Mouse (Mus musculus): ENCODE measurements at regions not wholly inside any gene's neighbourhood (a gene's known extent, or its start where the extent isn't known, plus 50 kb on each side); places are given as distances from the start of the nearest gene placed in this dataset.

DNA sequence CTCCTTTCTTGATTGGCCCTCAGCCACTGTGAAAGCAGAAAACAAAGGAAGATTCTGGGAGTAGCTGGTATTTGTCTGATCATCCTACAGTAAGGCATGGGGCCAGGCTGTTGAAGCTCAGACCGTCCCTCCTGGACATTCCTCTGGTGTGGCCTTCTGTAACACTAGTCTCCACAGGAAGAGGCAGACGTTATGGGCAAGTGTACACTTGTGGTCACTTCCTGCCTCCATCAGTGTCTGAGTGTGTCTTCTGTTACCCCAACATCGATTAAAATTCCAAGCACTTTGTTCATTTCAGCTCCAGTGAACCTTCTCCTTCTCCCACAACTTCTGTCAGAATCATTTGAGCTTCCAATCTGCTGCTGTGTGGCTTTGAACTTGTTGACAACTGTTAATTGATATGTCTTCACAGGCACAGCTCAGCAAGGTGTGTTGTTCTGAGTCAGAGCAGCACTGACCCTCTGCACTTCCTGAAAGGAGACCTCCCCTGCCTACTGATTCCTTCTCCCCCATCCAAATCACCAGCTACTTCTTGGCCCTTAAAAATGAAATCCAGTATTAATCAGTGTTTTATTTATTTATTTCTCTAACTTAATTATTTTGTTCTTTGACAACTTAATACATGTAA, 154.7 kb upstream of the Tmc3 start:
- TF ChIP-seq EP300 (IDR thresholded peaks at IDR 0.05) (no peak), CTCF (IDR thresholded peaks at IDR 0.05) (no peak)
- H3K4me1 ChIP-seq (ENCODE audit: insufficient read depth, low read depth, low read length) = 0 out of 2 replicates have a peak, but pooled peaks cover 3% of the 10 kb centered on the region
- ATAC-seq (no peak), DNase-seq (ENCODE audit: low spot score) (no peak)
- H3K27me3 ChIP-seq (replicated peaks; ENCODE audit: insufficient read depth, low read length) = no peaks in the 10 kb centered on the region
- 60% methylated on average over 3 of the region's 3 CpGs for WGBS
- no peak overlapping the region for H3K4me2 ChIP-seq (replicated peaks; ENCODE audit: low read depth, low read length)
- no peak overlapping the region for H3K4me3 ChIP-seq (ENCODE audit: low read depth, low read length)
- H3K9ac ChIP-seq (replicated peaks; ENCODE audit: low read depth) = no peak overlapping the region
- no peaks in the 10 kb centered on the region for H3K36me3 ChIP-seq (ENCODE audit: insufficient read depth, low read length)
- H3K9me3 ChIP-seq (ENCODE audit: low read length) = no peaks in the 10 kb centered on the region
- H3K27ac ChIP-seq (ENCODE audit: low read length) = no peak overlapping the region

DNA sequence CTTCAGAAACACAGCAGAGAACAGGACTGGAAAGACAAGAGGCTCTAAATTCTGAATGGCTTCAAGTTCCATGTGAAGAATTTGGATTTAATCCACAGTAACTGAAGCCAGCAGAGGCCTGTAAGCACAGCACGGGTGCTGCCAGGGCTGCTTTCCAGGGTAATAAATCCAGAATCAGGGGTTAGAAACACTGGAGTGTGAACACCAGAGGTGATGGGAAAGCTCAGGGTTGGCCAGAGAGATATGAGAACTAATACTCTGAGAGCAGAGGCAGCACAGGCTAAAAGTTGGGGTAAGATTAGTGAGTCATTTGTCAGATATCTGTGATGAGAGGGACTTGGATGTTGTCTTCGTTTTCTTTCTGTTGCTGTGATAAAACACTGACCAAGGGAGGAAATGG, 153.6 kb upstream of the Tmc3 start:
- no peak overlapping the region for H3K4me3 ChIP-seq (ENCODE audit: low read depth, low read length)
- H3K4me2 ChIP-seq (replicated peaks; ENCODE audit: low read depth, low read length) = no peak overlapping the region
- TF ChIP-seq CTCF (IDR thresholded peaks at IDR 0.05) (no peak), EP300 (IDR thresholded peaks at IDR 0.05) (no peak)
- no peak overlapping the region for H3K9ac ChIP-seq (replicated peaks; ENCODE audit: low read depth)
- DNase-seq (ENCODE audit: low spot score) (peak; percentile 53), ATAC-seq (peak; percentile 64)
- H3K4me1 ChIP-seq (ENCODE audit: insufficient read depth, low read depth, low read length) = 0 out of 2 replicates have a peak, but pooled peaks cover 3% of the 10 kb centered on the region
- H3K36me3 ChIP-seq (ENCODE audit: insufficient read depth, low read length) = no peaks in the 10 kb centered on the region
- H3K9me3 ChIP-seq (ENCODE audit: low read length) = no peaks in the 10 kb centered on the region
- 20% methylated on average over 2 of the region's 2 CpGs for WGBS
- no peaks in the 10 kb centered on the region for H3K27me3 ChIP-seq (replicated peaks; ENCODE audit: insufficient read depth, low read length)
- no peak overlapping the region for H3K27ac ChIP-seq (ENCODE audit: low read length)

DNA sequence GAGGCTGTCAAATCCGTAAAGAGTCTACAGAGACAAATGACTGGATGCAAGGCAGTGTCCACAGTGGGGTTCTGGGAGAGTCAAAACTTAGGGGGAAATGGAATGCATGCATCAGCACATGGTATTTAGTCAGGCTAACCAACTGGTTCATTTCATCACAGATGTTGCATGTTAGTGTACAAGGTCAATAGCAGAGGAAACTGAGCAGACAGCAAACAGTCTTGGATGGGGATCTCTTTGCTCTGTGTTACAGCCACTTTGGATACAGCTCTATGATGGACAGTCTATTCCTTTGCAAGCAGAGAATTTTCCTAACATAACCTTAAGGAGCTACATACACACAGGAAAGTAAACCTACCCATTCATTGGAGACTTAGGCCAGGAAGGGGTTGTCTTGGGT, 151.9 kb upstream of the Tmc3 start:
- H3K4me3 ChIP-seq (ENCODE audit: low read depth, low read length) = no peak overlapping the region
- no peaks in the 10 kb centered on the region for H3K36me3 ChIP-seq (ENCODE audit: insufficient read depth, low read length)
- H3K9ac ChIP-seq (replicated peaks; ENCODE audit: low read depth) = no peak overlapping the region
- 0 out of 2 replicates have a peak, but pooled peaks cover 3% of the 10 kb centered on the region for H3K4me1 ChIP-seq (ENCODE audit: insufficient read depth, low read depth, low read length)
- no peak overlapping the region for H3K27ac ChIP-seq (ENCODE audit: low read length)
- H3K4me2 ChIP-seq (replicated peaks; ENCODE audit: low read depth, low read length) = no peak overlapping the region
- ATAC-seq (peak; percentile 19; the same call in 1 of the 2 replicates), DNase-seq (ENCODE audit: low spot score) (no peak)
- 47% methylated on average over 1 of the region's 1 CpGs for WGBS
- H3K27me3 ChIP-seq (replicated peaks; ENCODE audit: insufficient read depth, low read length) = no peaks in the 10 kb centered on the region
- no peaks in the 10 kb centered on the region for H3K9me3 ChIP-seq (ENCODE audit: low read length)
- TF ChIP-seq EP300 (IDR thresholded peaks at IDR 0.05) (no peak), CTCF (IDR thresholded peaks at IDR 0.05) (no peak)

DNA sequence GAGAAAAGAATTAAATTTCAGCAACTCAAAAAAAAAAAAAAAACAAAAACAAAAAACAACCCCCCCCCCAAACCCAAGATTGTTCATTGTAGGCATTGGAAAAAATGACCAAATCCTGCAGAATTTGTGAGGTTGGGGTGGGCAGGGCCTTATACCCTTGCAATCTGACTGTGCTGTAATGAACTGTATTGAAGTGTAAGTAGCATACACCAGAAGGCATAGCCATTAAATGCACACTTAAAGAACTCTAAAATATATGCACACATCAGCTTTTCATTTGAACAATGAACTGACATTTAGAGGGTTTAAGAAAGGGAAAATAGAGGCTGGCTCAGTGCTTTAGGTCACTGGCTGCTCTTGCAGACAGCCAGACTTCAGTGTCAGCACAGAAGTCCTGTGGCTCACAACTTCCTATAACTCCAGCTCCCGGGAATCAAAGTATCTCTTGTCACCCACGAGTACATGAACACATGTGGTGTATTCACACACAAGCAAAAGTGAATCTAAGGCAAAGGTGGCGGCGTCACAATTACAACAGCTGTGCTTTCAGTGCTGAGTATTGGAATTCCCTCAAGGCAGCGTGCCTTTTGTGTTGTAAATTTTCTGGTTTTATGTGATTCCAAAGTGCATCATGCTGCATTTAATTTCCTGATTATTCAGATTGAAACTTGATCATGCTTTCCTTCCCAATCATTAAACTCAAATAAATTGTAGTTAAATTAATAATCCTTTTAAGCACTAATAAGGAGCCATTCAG, 150.6 kb upstream of the Tmc3 start:
- no peaks in the 10 kb centered on the region for H3K9me3 ChIP-seq (ENCODE audit: low read length)
- no peak for DNase-seq (ENCODE audit: low spot score)
- no peaks in the 10 kb centered on the region for H3K27me3 ChIP-seq (replicated peaks; ENCODE audit: insufficient read depth, low read length)
- no peak for ATAC-seq
- no peak overlapping the region for H3K4me3 ChIP-seq (ENCODE audit: low read depth, low read length)
- TF ChIP-seq CTCF (IDR thresholded peaks at IDR 0.05) (no peak), EP300 (IDR thresholded peaks at IDR 0.05) (no peak)
- 59% methylated on average over 5 of the region's 5 CpGs for WGBS
- no peaks in the 10 kb centered on the region for H3K36me3 ChIP-seq (ENCODE audit: insufficient read depth, low read length)
- no peak overlapping the region for H3K27ac ChIP-seq (ENCODE audit: low read length)
- H3K9ac ChIP-seq (replicated peaks; ENCODE audit: low read depth) = no peak overlapping the region
- no peak overlapping the region for H3K4me2 ChIP-seq (replicated peaks; ENCODE audit: low read depth, low read length)
- 0 out of 2 replicates have a peak, but pooled peaks cover 3% of the 10 kb centered on the region for H3K4me1 ChIP-seq (ENCODE audit: insufficient read depth, low read depth, low read length)

DNA sequence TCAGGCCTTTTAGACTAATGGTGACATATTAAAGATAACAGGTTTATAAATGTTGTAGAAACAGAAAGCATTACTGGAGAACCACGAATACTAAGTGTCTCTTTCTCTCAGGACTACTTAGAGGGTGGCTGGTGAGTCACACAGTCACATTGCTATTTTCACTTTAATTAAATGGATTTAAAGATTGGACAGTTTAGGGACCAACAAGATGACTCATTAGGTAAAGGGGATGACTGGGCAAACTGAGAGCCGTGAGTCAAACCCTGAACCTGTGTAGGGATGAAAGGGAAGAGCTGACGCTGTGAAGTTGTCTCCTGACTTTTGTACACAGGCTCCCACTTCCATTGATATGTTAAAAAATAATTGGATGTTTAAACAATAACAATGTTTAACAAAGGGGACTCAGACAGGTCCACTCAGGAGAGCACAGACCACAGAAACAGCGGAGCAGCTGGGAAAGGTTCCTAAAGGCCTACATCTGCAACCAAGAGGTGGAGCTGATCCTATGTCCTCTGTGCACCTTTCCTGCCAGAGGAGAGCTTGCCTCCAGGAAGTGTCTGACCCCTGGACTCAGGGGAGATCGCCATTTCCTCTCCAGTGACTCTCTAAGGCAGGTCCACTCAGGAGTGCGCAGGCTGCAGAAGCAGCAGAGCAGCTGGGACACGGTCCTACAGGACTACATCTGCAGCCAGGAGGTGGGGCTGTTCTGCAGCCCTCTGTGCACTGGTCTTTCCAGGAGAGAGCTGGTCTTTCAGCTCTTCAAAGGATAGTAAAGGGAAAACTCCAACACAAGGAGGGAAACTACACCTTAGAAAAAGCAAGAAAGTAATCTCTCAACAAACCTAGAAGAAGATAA, 146.0 kb upstream of the Tmc3 start:
- DNase-seq (ENCODE audit: low spot score) (no peak), ATAC-seq (no peak)
- Histone ChIP-seq H3K4me1 (ENCODE audit: insufficient read depth, low read depth, low read length) (no peaks in the 10 kb centered on the region), H3K4me2 (replicated peaks; ENCODE audit: low read depth, low read length) (no peak overlapping the region), H3K9me3 (ENCODE audit: low read length) (no peaks in the 10 kb centered on the region), H3K36me3 (ENCODE audit: insufficient read depth, low read length) (no peaks in the 10 kb centered on the region), H3K9ac (replicated peaks; ENCODE audit: low read depth) (no peak overlapping the region), H3K27ac (ENCODE audit: low read length) (no peak overlapping the region), H3K27me3 (replicated peaks; ENCODE audit: insufficient read depth, low read length) (no peaks in the 10 kb centered on the region), H3K4me3 (ENCODE audit: low read depth, low read length) (no peak overlapping the region)
- WGBS = 55% methylated on average over 7 of the region's 7 CpGs
- TF ChIP-seq CTCF (IDR thresholded peaks at IDR 0.05) (peak; percentile 66), EP300 (IDR thresholded peaks at IDR 0.05) (no peak)
